Mouse (Mus musculus): Measurements from ENCODE around the gene Upf1. TPM values are rescaled to one million over a fixed set of nuclear protein-coding genes. Genes with fewer than 3 reads are reported as not detected.

Gene Upf1
- 15.5 and 18.1 TPM in 2 replicates for polyA plus RNA-seq (2015; fragmentation: Nextera tagmentation; extraction: Ambion mirVana)

- peak within 1 kb of the TSS; percentile 87 for H3K27ac ChIP-seq
- H3K9me3 ChIP-seq: no peaks in the 10 kb centered on the region
- peaks cover 49% of the 10 kb centered on the region for H3K4me1 ChIP-seq (replicated peaks)
- H3K36me3 ChIP-seq: peaks cover 19% of the 10 kb centered on the region
- peak within 1 kb of the TSS; percentile 99 for H3K4me3 ChIP-seq (replicated peaks)
- under 1% methylated on average over 66 of the region's 69 CpGs for WGBS
- peak within 1 kb of the TSS; percentile 100 for H3K9ac ChIP-seq (replicated peaks)
- peak; percentile 90 for ATAC-seq
- H3K27me3 ChIP-seq: no peaks in the 10 kb centered on the region
- peak within 1 kb of the TSS; percentile 90 for H3K4me2 ChIP-seq (replicated peaks)
Measured at GRCm38 (mm10) chr8:70353194-70353817, at the start of gene Upf1. Upf1 (minus strand) TSS chr8:70353278.

- 83% methylated on average over 16 of the region's 16 CpGs for WGBS
Measured at GRCm38 (mm10) chr8:70397611-70398563, 44.8 kb upstream of the Upf1 start.

DNA sequence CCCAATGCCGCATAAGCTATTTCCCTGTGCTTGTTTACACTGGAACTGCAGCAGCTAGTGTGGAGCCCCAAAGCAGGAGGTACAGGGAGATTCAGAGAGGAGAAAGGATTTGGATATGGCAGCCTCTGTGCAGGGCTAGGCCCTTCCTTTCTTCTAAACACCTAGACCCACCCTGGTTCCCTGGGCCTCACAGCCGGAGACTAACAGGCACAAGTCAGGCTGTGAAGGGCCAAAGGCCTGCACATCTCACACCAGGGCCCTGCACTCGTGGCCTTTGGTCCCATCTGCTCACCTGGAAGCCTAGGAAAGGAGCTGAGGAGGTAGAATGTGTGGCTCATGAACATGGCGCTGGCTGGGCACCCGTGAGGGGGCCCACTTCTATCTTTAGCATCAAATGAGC is 43.1 kb upstream of the Upf1 start:
- no peak overlapping the region for H3K4me2 ChIP-seq (replicated peaks)
- no peak overlapping the region for H3K9ac ChIP-seq (replicated peaks)
- no peaks in the 10 kb centered on the region for H3K27me3 ChIP-seq
- H3K4me3 ChIP-seq (replicated peaks): no peak overlapping the region
- WGBS: 83% methylated on average over 5 of the region's 5 CpGs
- no peak overlapping the region for H3K27ac ChIP-seq
- H3K36me3 ChIP-seq: peaks cover 42% of the 10 kb centered on the region
- ATAC-seq: no peak
- no peaks in the 10 kb centered on the region for H3K4me1 ChIP-seq (replicated peaks)
- H3K9me3 ChIP-seq: no peaks in the 10 kb centered on the region

More at GRCm38 (mm10) chr8:70397611-70398563, 44.8 kb upstream of the Upf1 start:
- Histone ChIP-seq H3K27ac (no peak overlapping the region), H3K9ac (replicated peaks) (no peak overlapping the region; the same call in 1 of the 2 replicates), H3K9me3 (no peaks in the 10 kb centered on the region), H3K36me3 (peaks cover 30% of the 10 kb centered on the region), H3K27me3 (no peaks in the 10 kb centered on the region), H3K4me1 (replicated peaks) (no peaks in the 10 kb centered on the region), H3K4me2 (replicated peaks) (no peak overlapping the region), H3K4me3 (replicated peaks) (no peak overlapping the region)
- no peak for ATAC-seq

DNA sequence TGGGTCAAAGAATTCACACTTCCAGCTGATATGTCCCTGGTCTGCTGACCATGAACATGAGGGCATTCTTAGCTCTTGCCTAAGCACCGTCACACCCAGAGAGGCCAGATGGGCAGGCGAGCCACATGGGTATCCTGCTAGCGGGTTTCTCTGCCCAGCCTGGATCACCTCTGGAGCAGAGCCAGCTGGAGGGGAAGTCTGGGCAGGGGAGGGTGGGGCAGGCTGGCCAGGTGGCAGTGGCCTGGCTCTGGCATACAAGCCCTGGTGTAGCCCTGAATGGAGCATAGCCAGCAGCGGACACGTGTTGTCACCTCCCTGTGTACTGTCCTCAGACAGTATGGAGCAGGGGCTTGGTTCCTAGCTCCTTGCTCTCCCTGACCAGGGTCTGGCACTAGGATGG is 42.6 kb upstream of the Upf1 start:
- no peaks in the 10 kb centered on the region for H3K9me3 ChIP-seq
- H3K4me1 ChIP-seq (replicated peaks): no peaks in the 10 kb centered on the region
- H3K4me3 ChIP-seq (replicated peaks): no peak overlapping the region
- ATAC-seq: no peak
- no peak overlapping the region for H3K4me2 ChIP-seq (replicated peaks)
- WGBS: 86% methylated on average over 5 of the region's 5 CpGs
- H3K27me3 ChIP-seq: no peaks in the 10 kb centered on the region
- H3K36me3 ChIP-seq: peaks cover 47% of the 10 kb centered on the region
- no peak overlapping the region for H3K9ac ChIP-seq (replicated peaks)
- H3K27ac ChIP-seq: no peak overlapping the region

DNA sequence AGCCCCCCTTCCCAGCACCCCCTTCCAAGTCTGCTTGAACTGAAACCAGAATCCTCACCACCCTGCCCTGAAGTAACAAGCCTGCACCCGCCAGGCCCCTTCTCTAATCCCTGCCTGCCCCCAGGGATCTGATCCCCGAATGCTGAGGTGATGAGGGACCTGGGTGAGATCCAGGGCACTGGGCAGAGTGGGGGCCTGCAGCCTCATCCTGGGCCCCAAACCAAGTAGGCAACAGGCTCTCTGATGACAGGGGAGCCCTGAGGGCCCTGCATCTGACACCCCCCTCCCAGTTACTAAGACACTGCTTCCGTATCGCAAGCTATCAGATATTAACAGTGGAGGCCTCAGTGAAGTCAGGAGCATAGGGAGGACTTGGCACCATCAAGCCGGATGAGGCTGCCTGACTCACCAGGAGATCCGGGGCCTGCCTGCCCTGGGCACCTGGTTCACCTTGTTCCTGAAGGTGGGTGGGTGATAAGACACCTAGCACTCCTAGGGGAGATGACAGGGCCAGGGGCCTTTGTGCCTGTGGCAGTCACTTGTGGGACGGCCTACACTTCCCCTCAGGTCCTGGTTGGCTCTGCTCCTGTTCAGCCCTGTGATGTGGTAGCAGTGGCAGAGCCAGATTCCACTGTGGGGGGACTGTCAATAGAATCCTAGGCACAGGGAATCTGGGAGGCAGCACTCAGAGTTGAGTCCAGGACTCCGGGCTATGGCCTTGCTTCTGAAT is 41.4 kb upstream of the Upf1 start:
- no peak overlapping the region for H3K4me3 ChIP-seq (replicated peaks)
- no peak overlapping the region for H3K27ac ChIP-seq
- no peaks in the 10 kb centered on the region for H3K9me3 ChIP-seq
- H3K4me1 ChIP-seq (replicated peaks): no peaks in the 10 kb centered on the region
- H3K27me3 ChIP-seq: no peaks in the 10 kb centered on the region
- no peak overlapping the region for H3K4me2 ChIP-seq (replicated peaks)
- H3K36me3 ChIP-seq: peaks cover 44% of the 10 kb centered on the region
- no peak overlapping the region for H3K9ac ChIP-seq (replicated peaks)
- ATAC-seq: no peak
- 90% methylated on average over 8 of the region's 8 CpGs for WGBS

DNA sequence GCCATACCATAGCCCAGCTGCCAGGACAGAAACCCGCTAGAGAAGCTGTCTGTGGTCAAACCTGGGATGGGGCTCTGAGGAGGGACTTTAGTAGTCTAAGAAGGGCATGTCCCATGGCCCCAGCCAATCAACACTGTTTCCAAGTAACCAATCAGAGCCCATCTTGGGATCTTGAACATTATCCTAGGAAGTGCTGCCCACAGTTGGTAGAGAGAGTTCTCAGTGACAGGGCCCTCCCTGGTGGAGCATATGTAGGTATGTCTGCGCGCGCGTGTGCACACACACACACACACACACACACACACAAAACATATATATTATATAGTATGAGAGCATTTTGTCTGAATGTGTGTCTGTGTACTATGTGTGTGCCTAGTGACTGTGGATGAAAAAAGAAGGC is 40.0 kb upstream of the Upf1 start:
- no peaks in the 10 kb centered on the region for H3K27me3 ChIP-seq
- ATAC-seq: no peak
- H3K27ac ChIP-seq: no peak overlapping the region
- H3K9ac ChIP-seq (replicated peaks): no peak overlapping the region
- 82% methylated on average over 5 of the region's 5 CpGs for whole genome bisulfite sequencing
- peaks cover 58% of the 10 kb centered on the region for H3K36me3 ChIP-seq
- no peaks in the 10 kb centered on the region for H3K4me1 ChIP-seq (replicated peaks)
- H3K9me3 ChIP-seq: no peaks in the 10 kb centered on the region
- no peak overlapping the region for H3K4me2 ChIP-seq (replicated peaks)
- no peak overlapping the region for H3K4me3 ChIP-seq (replicated peaks)

- Histone ChIP-seq H3K4me3 (replicated peaks) (no peak overlapping the region), H3K36me3 (peaks cover 73% of the 10 kb centered on the region), H3K27ac (no peak overlapping the region), H3K4me1 (replicated peaks) (no peaks in the 10 kb centered on the region), H3K27me3 (no peaks in the 10 kb centered on the region), H3K4me2 (replicated peaks) (no peak overlapping the region), H3K9ac (replicated peaks) (no peak overlapping the region), H3K9me3 (no peaks in the 10 kb centered on the region)
- no peak for ATAC-seq
- 88% methylated on average over 2 of the region's 2 CpGs for WGBS
Measured at GRCm38 (mm10) chr8:70389678-70390077, 36.6 kb upstream of the Upf1 start.

- H3K9me3 ChIP-seq: no peaks in the 10 kb centered on the region
- no peaks in the 10 kb centered on the region for H3K4me1 ChIP-seq (replicated peaks)
- H3K9ac ChIP-seq (replicated peaks): no peak overlapping the region
- peaks cover 44% of the 10 kb centered on the region for H3K36me3 ChIP-seq
- ATAC-seq: peak; percentile 62
- no peak overlapping the region for H3K4me2 ChIP-seq (replicated peaks)
- H3K4me3 ChIP-seq (replicated peaks): no peak overlapping the region
- 59% methylated on average over 3 of the region's 3 CpGs for WGBS
- H3K27me3 ChIP-seq: peaks cover 28% of the 10 kb centered on the region
- no peak overlapping the region for H3K27ac ChIP-seq
Measured at GRCm38 (mm10) chr8:70383287-70383686, 30.2 kb upstream of the Upf1 start.

DNA sequence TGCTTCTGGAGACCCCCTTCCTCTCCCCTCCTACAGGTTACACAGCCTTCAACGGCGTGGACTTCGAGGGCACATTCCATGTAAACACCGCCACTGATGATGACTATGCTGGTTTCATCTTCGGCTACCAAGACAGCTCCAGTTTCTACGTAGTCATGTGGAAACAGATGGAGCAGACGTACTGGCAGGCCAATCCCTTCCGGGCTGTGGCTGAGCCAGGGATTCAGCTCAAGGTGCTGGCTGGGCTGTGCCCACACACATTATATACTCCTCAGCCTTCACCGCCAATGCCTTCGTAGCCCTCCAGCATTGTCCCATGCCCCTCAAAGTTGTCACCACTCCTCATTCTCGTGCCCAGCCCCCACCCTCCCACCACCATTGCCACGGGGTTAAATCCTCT is 27.0 kb upstream of the Upf1 start:
- H3K4me1 ChIP-seq (replicated peaks): peaks cover 6% of the 10 kb centered on the region
- H3K4me2 ChIP-seq (replicated peaks): no peak overlapping the region
- no peak for ATAC-seq
- no peak overlapping the region for H3K4me3 ChIP-seq (replicated peaks)
- peaks cover 60% of the 10 kb centered on the region for H3K27me3 ChIP-seq
- H3K9me3 ChIP-seq: no peaks in the 10 kb centered on the region
- 89% methylated on average over 12 of the region's 12 CpGs for WGBS
- H3K36me3 ChIP-seq: peaks cover 12% of the 10 kb centered on the region
- H3K9ac ChIP-seq (replicated peaks): no peak overlapping the region
- H3K27ac ChIP-seq: no peak overlapping the region

DNA sequence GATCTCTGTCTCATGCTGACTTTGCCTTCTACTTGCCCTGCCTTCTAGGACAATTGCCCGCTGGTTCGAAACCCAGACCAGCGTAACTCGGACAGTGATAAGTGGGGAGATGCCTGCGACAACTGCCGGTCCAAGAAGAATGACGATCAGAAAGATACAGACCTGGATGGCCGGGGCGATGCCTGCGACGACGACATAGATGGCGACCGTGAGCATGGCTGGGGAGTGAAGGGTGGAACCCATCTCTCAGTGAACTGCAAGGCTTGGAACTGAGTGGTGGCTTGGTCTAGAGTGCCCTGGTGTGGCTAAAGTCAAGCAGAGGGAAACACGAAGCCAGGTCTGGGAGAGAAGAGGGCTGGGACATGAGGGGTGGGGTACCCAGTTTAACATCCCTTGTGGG is 24.0 kb upstream of the Upf1 start:
- Histone ChIP-seq H3K4me3 (replicated peaks) (no peak overlapping the region), H3K27ac (no peak overlapping the region), H3K36me3 (no peaks in the 10 kb centered on the region), H3K4me1 (replicated peaks) (peaks cover 25% of the 10 kb centered on the region), H3K27me3 (peaks cover 90% of the 10 kb centered on the region), H3K4me2 (replicated peaks) (no peak overlapping the region), H3K9me3 (no peaks in the 10 kb centered on the region), H3K9ac (replicated peaks) (no peak overlapping the region)
- WGBS: 12% methylated on average over 15 of the region's 15 CpGs
- no peak for ATAC-seq

GRCm38 (mm10) chr8:70376275-70376741 is 23.2 kb upstream of the Upf1 start:
- Histone ChIP-seq H3K27ac (no peak overlapping the region), H3K27me3 (peaks cover 92% of the 10 kb centered on the region), H3K9me3 (no peaks in the 10 kb centered on the region), H3K4me3 (replicated peaks) (0 out of 2 replicates have a peak overlapping the region, but pooled peaks have one; percentile 8), H3K4me2 (replicated peaks) (peak overlapping the region; percentile 10; the same call in 1 of the 2 replicates), H3K36me3 (no peaks in the 10 kb centered on the region), H3K9ac (replicated peaks) (no peak overlapping the region; the same call in 1 of the 2 replicates), H3K4me1 (replicated peaks) (peaks cover 25% of the 10 kb centered on the region)
- ATAC-seq: no peak
- WGBS: 6% methylated on average over 37 of the region's 37 CpGs
